Mouse (Mus musculus): ENCODE data around the gene Tet2. TPM values are rescaled to one million over a fixed set of nuclear protein-coding genes. Genes with fewer than 3 reads are reported as not detected.

The Tet2 gene
- polyA plus RNA-seq, 1 experiment = 59.1 TPM

DNA sequence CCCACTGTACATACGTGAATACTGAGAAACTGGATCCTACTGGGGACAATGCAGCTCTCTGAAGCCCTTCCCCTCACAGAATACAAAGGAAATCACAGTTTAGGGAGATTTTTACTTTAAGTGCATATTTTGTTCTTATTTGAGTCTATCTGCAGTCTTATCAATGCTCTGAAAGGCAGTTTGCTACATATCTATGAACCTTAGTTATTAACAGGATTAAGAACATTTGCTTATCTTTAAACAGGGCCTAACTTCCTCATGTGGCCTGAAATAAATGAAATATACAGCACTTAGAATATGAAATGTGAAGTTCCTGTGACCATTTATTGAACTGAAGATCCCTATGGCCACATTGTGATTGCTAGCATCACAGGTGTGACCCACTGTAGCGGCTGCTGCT, 53.6 kb downstream of the Tet2 start:
- Histone ChIP-seq H3K4me1 (ENCODE audit: control insufficient read depth, insufficient read depth, low read length) (peaks cover 3% of the 10 kb centered on the region), H3K4me3 (ENCODE audit: low read depth, low read length) (no peak overlapping the region), H3K9me3 (replicated peaks; ENCODE audit: control insufficient read depth, insufficient read depth, low read length, poor library complexity, severe bottlenecking) (no peaks in the 10 kb centered on the region), H3K27me3 (ENCODE audit: control insufficient read depth, insufficient read depth, low read length, poor library complexity, severe bottlenecking) (no peaks in the 10 kb centered on the region), H3K36me3 (ENCODE audit: control insufficient read depth, insufficient read depth, low read length, poor library complexity, severe bottlenecking) (peaks cover 38% of the 10 kb centered on the region), H3K9ac (ENCODE audit: low read depth, poor library complexity, severe bottlenecking) (no peak overlapping the region), H3K27ac (ENCODE audit: insufficient read depth, low read length) (no peak overlapping the region)
- TF ChIP-seq POLR2A (IDR thresholded peaks at IDR 0.05; ENCODE audit: insufficient read depth, low read length) (no peak), CTCF (IDR thresholded peaks at IDR 0.05; ENCODE audit: low read depth, low read length) (no peak)

DNA sequence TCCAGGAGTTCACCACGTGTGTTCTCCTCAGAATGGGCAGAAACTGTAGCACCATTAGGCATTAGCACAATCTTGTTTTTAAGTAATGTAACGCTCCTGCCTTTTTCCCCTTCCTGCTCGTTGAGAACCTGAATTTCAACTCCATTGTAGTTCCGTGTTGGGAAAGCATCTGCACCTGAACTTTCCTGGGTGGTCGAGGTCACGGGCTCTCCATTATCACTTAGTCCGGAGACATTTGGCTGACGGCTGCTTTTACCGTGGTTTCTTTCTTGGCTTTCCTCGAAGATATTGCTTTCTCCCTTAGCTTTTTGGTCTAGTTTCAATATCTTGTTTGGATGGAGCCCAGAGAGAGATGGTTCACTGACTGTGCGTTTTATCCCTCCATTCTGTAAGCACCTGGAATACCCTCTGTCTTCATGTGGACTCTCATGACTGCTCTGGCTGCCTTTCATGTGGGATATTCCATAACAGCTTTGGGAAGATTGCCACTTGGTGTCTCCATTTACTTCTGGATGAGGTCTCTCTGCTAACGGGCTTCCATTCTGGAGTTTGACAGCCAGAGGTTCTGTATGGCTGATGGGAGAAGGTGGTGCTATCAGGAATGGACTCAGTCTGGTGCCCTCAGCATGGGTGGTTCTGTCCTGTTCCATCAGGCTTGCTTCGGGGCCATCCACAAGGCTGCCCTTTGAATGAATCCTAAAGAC, 56.8 kb downstream of the Tet2 start:
- H3K9ac ChIP-seq (ENCODE audit: low read depth, poor library complexity, severe bottlenecking) = no peak overlapping the region
- no peaks in the 10 kb centered on the region for H3K27me3 ChIP-seq (ENCODE audit: control insufficient read depth, insufficient read depth, low read length, poor library complexity, severe bottlenecking)
- H3K4me3 ChIP-seq (ENCODE audit: low read depth, low read length) = no peak overlapping the region
- peaks cover 3% of the 10 kb centered on the region for H3K4me1 ChIP-seq (ENCODE audit: control insufficient read depth, insufficient read depth, low read length)
- no peak overlapping the region for H3K27ac ChIP-seq (ENCODE audit: insufficient read depth, low read length)
- TF ChIP-seq CTCF (IDR thresholded peaks at IDR 0.05; ENCODE audit: low read depth, low read length) (no peak), POLR2A (IDR thresholded peaks at IDR 0.05; ENCODE audit: insufficient read depth, low read length) (no peak), EP300 (IDR thresholded peaks at IDR 0.05; ENCODE audit: insufficient read depth, low read depth, low read length) (no peak)
- H3K9me3 ChIP-seq (replicated peaks; ENCODE audit: control insufficient read depth, insufficient read depth, low read length, poor library complexity, severe bottlenecking) = no peaks in the 10 kb centered on the region
- peaks cover 64% of the 10 kb centered on the region for H3K36me3 ChIP-seq (ENCODE audit: control insufficient read depth, insufficient read depth, low read length, poor library complexity, severe bottlenecking)

DNA sequence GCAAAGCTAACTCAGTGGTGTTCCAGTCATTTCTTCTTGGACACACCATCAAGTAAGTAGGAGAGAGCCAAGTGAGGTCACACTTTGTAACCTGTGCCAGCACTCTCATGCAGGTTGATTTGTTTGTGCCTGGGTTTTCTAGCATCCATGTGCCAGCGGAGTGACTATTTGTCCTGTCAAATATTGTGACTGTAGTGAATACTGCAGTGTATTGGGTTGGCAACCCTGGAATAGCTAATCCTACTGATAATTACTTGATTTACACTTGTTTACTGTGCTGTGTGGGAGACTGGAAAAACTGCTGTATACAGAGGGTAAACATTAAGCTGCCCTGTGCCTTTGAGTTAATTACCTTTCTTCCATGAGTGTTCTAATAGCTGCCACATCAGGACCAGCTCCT, 62.1 kb downstream of the Tet2 start:
- H3K4me1 ChIP-seq (ENCODE audit: control insufficient read depth, insufficient read depth, low read length) = peaks cover 3% of the 10 kb centered on the region
- H3K4me3 ChIP-seq (ENCODE audit: low read depth, low read length) = no peak overlapping the region
- no peaks in the 10 kb centered on the region for H3K9me3 ChIP-seq (replicated peaks; ENCODE audit: control insufficient read depth, insufficient read depth, low read length, poor library complexity, severe bottlenecking)
- peaks cover 78% of the 10 kb centered on the region for H3K36me3 ChIP-seq (ENCODE audit: control insufficient read depth, insufficient read depth, low read length, poor library complexity, severe bottlenecking)
- no peak for TF ChIP-seq CTCF (IDR thresholded peaks at IDR 0.05; ENCODE audit: low read depth, low read length)
- TF ChIP-seq EP300 (IDR thresholded peaks at IDR 0.05; ENCODE audit: insufficient read depth, low read depth, low read length) = no peak
- TF ChIP-seq POLR2A (IDR thresholded peaks at IDR 0.05; ENCODE audit: insufficient read depth, low read length) = no peak
- no peak overlapping the region for H3K9ac ChIP-seq (ENCODE audit: low read depth, poor library complexity, severe bottlenecking)
- H3K27me3 ChIP-seq (ENCODE audit: control insufficient read depth, insufficient read depth, low read length, poor library complexity, severe bottlenecking) = no peaks in the 10 kb centered on the region
- no peak overlapping the region for H3K27ac ChIP-seq (ENCODE audit: insufficient read depth, low read length)

DNA sequence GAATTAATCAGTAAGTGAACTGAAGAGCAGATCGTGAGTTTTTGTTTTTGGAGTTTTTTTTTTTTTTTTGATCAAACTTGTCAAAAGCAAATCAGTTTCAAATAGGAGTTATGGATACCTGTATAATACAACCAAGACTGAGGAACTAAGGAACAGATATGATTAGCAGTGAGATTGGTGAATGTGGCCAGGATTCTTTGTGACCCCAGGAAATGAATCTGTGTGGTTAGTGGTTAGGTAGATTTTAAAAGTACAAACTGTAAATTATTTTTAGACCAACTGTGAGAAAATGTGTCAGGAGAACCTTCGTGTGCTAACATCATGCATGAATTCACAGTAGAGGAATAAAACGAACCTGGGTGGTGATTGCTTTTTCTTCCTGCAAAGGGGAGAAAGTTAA, 66.0 kb downstream of the Tet2 start:
- Histone ChIP-seq H3K4me1 (ENCODE audit: control insufficient read depth, insufficient read depth, low read length) (no peaks in the 10 kb centered on the region), H3K27ac (ENCODE audit: insufficient read depth, low read length) (no peak overlapping the region), H3K36me3 (ENCODE audit: control insufficient read depth, insufficient read depth, low read length, poor library complexity, severe bottlenecking) (peaks cover 59% of the 10 kb centered on the region), H3K9ac (ENCODE audit: low read depth, poor library complexity, severe bottlenecking) (no peak overlapping the region), H3K27me3 (ENCODE audit: control insufficient read depth, insufficient read depth, low read length, poor library complexity, severe bottlenecking) (no peaks in the 10 kb centered on the region), H3K9me3 (replicated peaks; ENCODE audit: control insufficient read depth, insufficient read depth, low read length, poor library complexity, severe bottlenecking) (no peaks in the 10 kb centered on the region), H3K4me3 (ENCODE audit: low read depth, low read length) (no peak overlapping the region)
- no peak for TF ChIP-seq POLR2A (IDR thresholded peaks at IDR 0.05; ENCODE audit: insufficient read depth, low read length)
- TF ChIP-seq EP300 (IDR thresholded peaks at IDR 0.05; ENCODE audit: insufficient read depth, low read depth, low read length) = no peak
- TF ChIP-seq CTCF (IDR thresholded peaks at IDR 0.05; ENCODE audit: low read depth, low read length) = no peak

DNA sequence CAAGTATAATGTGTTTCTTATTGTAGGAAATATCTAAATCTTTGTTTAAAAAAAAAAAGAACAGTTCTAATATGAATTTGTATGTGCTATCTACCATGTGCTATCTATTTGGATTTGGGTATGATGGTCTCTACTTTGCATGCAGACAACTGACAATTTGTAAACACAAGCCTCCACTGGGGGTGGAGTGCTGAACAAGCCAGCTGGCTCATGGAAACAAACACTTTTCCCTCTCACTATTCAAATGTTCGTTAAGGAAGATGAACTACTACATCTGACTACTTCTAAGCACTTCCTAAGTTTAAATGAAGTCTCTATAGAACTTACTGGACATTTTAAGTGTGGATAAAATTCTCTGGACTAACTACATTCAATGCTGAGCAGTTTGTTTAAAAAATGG, 71.2 kb downstream of the Tet2 start:
- no peak overlapping the region for H3K9ac ChIP-seq (ENCODE audit: low read depth, poor library complexity, severe bottlenecking)
- H3K27ac ChIP-seq (ENCODE audit: insufficient read depth, low read length) = no peak overlapping the region
- H3K4me1 ChIP-seq (ENCODE audit: control insufficient read depth, insufficient read depth, low read length) = no peaks in the 10 kb centered on the region
- H3K4me3 ChIP-seq (ENCODE audit: low read depth, low read length) = no peak overlapping the region
- no peak for TF ChIP-seq EP300 (IDR thresholded peaks at IDR 0.05; ENCODE audit: insufficient read depth, low read depth, low read length)
- TF ChIP-seq POLR2A (IDR thresholded peaks at IDR 0.05; ENCODE audit: insufficient read depth, low read length) = no peak
- TF ChIP-seq CTCF (IDR thresholded peaks at IDR 0.05; ENCODE audit: low read depth, low read length) = no peak
- no peaks in the 10 kb centered on the region for H3K27me3 ChIP-seq (ENCODE audit: control insufficient read depth, insufficient read depth, low read length, poor library complexity, severe bottlenecking)
- peaks cover 63% of the 10 kb centered on the region for H3K36me3 ChIP-seq (ENCODE audit: control insufficient read depth, insufficient read depth, low read length, poor library complexity, severe bottlenecking)
- H3K9me3 ChIP-seq (replicated peaks; ENCODE audit: control insufficient read depth, insufficient read depth, low read length, poor library complexity, severe bottlenecking) = no peaks in the 10 kb centered on the region

DNA sequence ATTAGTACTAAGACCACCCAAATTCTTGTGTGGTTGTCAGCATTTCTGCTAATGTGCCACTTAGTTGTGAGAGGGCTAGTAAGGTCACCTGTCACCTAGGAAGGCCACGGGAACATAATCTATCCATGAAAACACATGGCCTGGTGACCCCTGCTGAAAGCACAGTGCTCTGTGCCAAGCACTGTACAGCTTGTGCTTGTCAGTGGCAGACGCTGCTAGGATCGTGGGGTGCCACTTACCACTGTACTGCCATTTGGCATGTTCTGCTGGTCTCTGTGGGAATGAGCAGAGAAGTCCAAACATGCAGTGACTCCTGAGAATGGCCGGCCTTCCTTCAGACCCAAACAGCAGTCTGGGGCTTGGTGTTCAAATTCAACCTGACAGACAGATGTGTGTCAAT, 73.8 kb downstream of the Tet2 start:
- Histone ChIP-seq H3K36me3 (ENCODE audit: control insufficient read depth, insufficient read depth, low read length, poor library complexity, severe bottlenecking) (peaks cover 76% of the 10 kb centered on the region), H3K27ac (ENCODE audit: insufficient read depth, low read length) (no peak overlapping the region), H3K9ac (ENCODE audit: low read depth, poor library complexity, severe bottlenecking) (no peak overlapping the region), H3K9me3 (replicated peaks; ENCODE audit: control insufficient read depth, insufficient read depth, low read length, poor library complexity, severe bottlenecking) (no peaks in the 10 kb centered on the region), H3K4me1 (ENCODE audit: control insufficient read depth, insufficient read depth, low read length) (no peaks in the 10 kb centered on the region), H3K4me3 (ENCODE audit: low read depth, low read length) (no peak overlapping the region), H3K27me3 (ENCODE audit: control insufficient read depth, insufficient read depth, low read length, poor library complexity, severe bottlenecking) (no peaks in the 10 kb centered on the region)
- TF ChIP-seq CTCF (IDR thresholded peaks at IDR 0.05; ENCODE audit: low read depth, low read length) (no peak), EP300 (IDR thresholded peaks at IDR 0.05; ENCODE audit: insufficient read depth, low read depth, low read length) (no peak), POLR2A (IDR thresholded peaks at IDR 0.05; ENCODE audit: insufficient read depth, low read length) (no peak)
